Mouse (Mus musculus): ENCODE measurements around the gene Sfxn5.

DNA sequence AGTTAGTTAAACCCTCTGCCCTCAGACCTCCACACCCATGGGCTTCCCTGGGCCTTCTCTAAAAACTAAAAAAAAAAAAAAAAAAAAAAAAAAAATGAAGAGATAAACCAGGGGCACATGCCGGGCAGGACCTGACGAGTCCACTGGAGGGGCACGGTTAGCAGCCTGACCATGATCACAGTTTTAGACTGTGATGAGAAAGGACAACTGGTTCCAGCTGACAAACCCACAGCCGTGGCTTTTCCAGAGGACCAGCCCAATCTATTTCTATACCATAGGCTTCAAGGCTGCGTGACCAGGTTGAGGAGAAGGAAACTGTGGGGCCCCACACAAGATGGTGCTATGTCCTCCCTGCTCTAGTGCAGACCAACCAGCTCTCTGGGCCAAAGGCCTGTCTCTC lies 36.8 kb upstream of the Sfxn5 start:
- TF ChIP-seq CTCF (IDR thresholded peaks at IDR 0.05; ENCODE audit: borderline replicate concordance, insufficient read depth, low read depth, low read length) (no peak), POLR2A (IDR thresholded peaks at IDR 0.05; ENCODE audit: borderline replicate concordance, insufficient read depth, low read length) (no peak)
